Mouse (Mus musculus): ENCODE measurements at regions not wholly inside any gene's neighbourhood (a gene's known extent, or its start where the extent isn't known, plus 50 kb on each side); places are given as distances from the start of the nearest gene placed in this dataset.

DNA sequence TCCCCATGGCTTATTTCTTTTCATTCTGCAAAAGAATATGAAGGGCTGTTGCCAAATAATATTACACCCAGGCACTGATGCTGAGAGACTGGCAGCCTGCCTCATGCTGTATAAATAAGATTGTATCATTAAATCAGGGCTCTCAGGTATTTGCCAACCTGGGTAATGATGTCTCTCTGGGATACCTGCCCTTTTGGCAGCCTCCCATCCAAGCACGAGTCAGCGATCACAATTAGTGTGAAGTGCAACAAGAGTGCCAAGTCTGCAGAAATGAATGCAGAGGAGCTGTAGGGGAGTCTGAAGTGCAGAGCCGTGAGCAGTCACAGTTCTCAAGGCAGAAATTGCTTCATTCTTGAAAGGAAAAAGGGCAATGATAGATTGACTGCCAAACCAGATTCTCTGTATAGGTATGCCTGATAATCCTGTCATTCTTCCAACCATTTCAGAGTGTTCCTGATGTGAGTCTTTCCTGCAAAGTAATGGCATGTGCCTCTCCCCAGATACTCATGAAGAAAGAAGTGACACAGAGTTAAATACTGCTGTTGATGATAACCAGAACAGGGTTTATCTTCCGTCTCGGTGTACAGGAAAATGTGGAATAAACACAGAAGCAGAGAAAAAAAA is 1241.6 kb downstream of the Mat2b start:
- Histone ChIP-seq H3K4me3 (no peak overlapping the region), H3K36me3 (replicated peaks) (no peaks in the 10 kb centered on the region), H3K27ac (replicated peaks) (no peak overlapping the region), H3K27me3 (replicated peaks; ENCODE audit: low read depth, poor library complexity, severe bottlenecking) (no peaks in the 10 kb centered on the region), H3K4me1 (no peaks in the 10 kb centered on the region), H3K9me3 (no peaks in the 10 kb centered on the region)
- DNase-seq (ENCODE audit: low spot score), result no peak
- 72% methylated on average over 5 of the region's 5 CpGs for WGBS

DNA sequence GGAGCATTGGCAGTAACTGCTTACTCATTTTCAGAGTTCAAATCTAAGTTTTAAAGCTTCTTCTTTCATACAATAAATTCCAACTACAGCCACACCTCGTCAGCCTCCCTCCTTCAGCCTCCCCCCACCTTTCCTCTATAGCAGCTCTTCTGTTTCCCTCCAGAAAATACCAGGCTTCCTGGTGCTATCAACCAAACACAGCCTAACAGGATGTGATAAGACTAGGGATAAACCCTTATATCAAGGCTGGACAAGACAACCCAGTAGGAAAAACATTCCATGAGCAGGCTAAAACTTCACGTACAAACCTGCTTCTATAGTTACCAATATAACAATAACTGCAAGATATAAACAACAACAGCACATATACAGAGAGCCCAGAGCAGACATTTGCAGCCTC is 1248.6 kb downstream of the Mat2b start:
- no peaks in the 10 kb centered on the region for H3K9me3 ChIP-seq
- no peak overlapping the region for H3K27ac ChIP-seq (replicated peaks)
- no peaks in the 10 kb centered on the region for H3K4me1 ChIP-seq
- H3K27me3 ChIP-seq (replicated peaks; ENCODE audit: low read depth, poor library complexity, severe bottlenecking), result no peaks in the 10 kb centered on the region
- no peaks in the 10 kb centered on the region for H3K36me3 ChIP-seq (replicated peaks)
- no peak for DNase-seq (ENCODE audit: low spot score)
- no peak overlapping the region for H3K4me3 ChIP-seq
- 80% methylated on average over 2 of the region's 2 CpGs for whole genome bisulfite sequencing

DNA sequence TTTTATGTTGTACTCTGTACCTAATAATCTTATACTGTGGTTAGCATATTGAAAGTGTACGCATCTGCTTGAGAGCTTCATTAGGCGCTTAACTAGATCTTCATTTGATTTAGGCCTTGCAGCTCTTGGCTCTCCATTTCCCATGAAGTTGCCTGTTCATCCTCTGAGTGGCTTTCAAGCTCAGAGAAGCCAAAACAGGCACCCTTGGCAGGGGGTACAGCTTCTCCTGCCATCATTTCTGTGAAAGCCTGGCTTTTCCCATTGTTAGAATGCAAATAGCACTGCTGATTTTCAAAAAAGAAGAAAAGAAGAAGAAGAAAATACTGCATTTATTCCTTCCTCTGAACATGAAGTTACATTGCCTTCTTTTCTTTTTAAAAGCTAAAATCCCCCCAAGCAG is 1283.3 kb downstream of the Mat2b start:
- H3K9me3 ChIP-seq, result no peaks in the 10 kb centered on the region
- WGBS, result 81% methylated on average over 2 of the region's 2 CpGs
- no peaks in the 10 kb centered on the region for H3K4me1 ChIP-seq
- DNase-seq (ENCODE audit: low spot score), result no peak
- H3K27ac ChIP-seq (replicated peaks), result no peak overlapping the region
- no peaks in the 10 kb centered on the region for H3K36me3 ChIP-seq (replicated peaks)
- no peak overlapping the region for H3K4me3 ChIP-seq
- H3K27me3 ChIP-seq (replicated peaks; ENCODE audit: low read depth, poor library complexity, severe bottlenecking), result no peaks in the 10 kb centered on the region

DNA sequence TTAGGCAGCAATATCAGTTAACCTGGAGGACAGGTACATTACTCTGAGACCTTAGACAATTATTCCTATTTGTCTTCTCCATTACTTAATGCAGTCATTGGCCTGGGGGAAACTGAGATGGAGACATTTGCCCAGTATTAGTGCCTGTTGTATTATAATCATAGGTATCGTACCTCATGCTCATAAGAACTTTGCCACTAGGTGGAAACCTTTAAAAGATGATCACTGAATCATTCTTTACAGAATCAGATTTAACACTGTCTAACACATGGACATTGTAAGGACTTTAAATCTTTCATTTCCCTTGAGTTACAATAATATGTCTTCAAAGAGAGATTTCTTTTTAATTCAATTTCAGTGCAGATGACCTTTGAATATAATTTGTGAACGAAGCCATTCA is 1283.8 kb downstream of the Mat2b start:
- DNase-seq (ENCODE audit: low spot score), result no peak
- H3K27me3 ChIP-seq (replicated peaks; ENCODE audit: low read depth, poor library complexity, severe bottlenecking), result no peaks in the 10 kb centered on the region
- H3K4me3 ChIP-seq, result no peak overlapping the region
- no peaks in the 10 kb centered on the region for H3K36me3 ChIP-seq (replicated peaks)
- H3K4me1 ChIP-seq, result no peaks in the 10 kb centered on the region
- H3K9me3 ChIP-seq, result no peaks in the 10 kb centered on the region
- 94% methylated on average over 2 of the region's 2 CpGs for WGBS
- no peak overlapping the region for H3K27ac ChIP-seq (replicated peaks)

DNA sequence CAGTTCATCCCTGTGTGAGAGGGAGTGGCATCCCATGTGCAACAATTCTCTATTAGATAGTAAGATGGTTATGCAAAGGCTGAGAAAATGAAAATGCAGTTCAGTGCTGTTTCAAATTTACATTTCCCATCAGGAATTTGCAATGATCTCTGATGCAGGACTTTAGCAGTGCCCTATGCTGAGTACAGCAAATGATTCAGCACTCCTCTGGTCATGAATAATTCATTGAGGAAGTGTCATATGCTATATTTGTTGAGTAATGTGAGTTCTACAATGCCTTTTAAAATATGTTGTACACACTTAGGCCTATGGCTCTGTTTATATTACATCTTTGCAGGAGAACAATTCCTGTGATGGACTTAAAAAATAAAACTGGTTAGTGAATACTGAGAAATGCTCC is 1330.2 kb downstream of the Mat2b start:
- Histone ChIP-seq H3K27me3 (replicated peaks; ENCODE audit: low read depth, poor library complexity, severe bottlenecking) (no peaks in the 10 kb centered on the region), H3K27ac (replicated peaks) (no peak overlapping the region), H3K4me3 (no peak overlapping the region), H3K36me3 (replicated peaks) (no peaks in the 10 kb centered on the region), H3K9me3 (no peaks in the 10 kb centered on the region), H3K4me1 (no peaks in the 10 kb centered on the region)
- DNase-seq (ENCODE audit: low spot score), result no peak

DNA sequence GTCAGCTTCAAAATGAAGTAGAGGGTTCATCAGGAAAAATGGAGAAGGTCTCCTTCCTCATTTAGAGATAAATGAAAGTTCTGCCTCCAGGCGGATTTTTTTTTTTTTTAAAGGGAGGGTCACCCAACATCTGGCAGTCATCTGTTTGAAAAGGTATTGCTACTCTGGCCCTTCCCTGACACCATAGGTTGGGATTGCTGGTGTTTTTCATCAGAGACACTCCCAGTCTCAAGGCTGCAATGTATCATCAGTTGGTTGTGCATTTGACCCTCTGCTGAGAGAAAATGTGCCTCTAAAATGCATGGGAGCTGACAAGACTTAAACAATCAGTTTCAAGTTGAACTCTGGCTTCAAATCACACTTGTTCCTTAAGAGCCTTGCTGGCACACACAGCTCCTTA is 1344.4 kb downstream of the Mat2b start:
- Histone ChIP-seq H3K36me3 (replicated peaks) (no peaks in the 10 kb centered on the region), H3K27ac (replicated peaks) (no peak overlapping the region), H3K27me3 (replicated peaks; ENCODE audit: low read depth, poor library complexity, severe bottlenecking) (no peaks in the 10 kb centered on the region), H3K9me3 (no peaks in the 10 kb centered on the region), H3K4me1 (peaks cover 3% of the 10 kb centered on the region; the same call in 1 of the 2 replicates), H3K4me3 (no peak overlapping the region)
- WGBS, result 24% methylated on average over 1 of the region's 1 CpGs
- peak; percentile 9 for DNase-seq (ENCODE audit: low spot score)

All from embryonic facial prominence, embryonic 10.5 days (tissue).